Mouse (Mus musculus) embryo, embryonic 9.5 days (tissue): ENCODE results near the gene Uevld.
"Not testable (repeated sequence)": the region's sequence is repeated elsewhere in the genome, so short reads cannot be mapped to it uniquely, and the experiment has no call there.

Source experiments
- DNase-seq: peaks from one replicate; pipeline ENCODE4 v3.0.0-alpha.2; 2017; ENCODE audit errors: extremely low spot score

Uevld gene

DNA sequence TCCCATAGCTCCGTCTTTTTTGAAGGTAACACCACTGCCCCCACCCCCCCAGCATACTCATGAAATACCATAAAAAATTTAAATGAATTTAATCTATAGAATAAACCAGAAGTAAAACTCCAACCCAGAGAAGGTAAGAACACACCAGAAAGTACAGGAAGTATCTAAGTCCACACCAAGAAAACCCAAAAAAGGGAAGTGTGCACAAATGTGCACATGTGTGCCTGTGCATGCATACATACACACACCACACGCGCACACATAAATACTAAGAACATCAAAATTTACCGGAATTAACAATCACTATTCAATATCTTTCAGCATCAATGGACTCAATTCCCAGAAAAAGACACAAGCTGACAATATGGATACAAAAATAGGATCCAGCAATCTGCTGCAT lies 11.6 kb upstream of the Uevld start:
- no peak for DNase-seq

DNA sequence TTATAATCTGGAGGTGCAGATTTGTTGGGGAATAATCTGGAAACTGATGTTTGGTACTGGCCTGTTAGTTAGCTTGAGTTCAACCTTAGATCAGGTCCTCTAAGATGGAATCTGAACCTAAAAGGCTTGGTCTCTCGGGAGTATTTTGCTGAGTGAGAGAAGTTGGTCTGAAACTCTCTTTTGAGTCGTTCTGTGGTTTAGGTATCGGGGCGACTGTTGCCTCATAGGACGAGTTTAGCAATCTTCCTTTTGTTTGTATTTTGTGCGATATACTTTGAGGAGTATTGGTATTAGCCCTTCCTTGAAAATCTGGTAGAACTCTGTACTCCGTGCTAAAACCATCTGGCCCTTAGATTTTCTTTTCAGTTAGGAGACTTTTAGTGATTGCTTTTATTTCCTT lies 5.7 kb upstream of the Uevld start:
- no peak for DNase-seq

DNA sequence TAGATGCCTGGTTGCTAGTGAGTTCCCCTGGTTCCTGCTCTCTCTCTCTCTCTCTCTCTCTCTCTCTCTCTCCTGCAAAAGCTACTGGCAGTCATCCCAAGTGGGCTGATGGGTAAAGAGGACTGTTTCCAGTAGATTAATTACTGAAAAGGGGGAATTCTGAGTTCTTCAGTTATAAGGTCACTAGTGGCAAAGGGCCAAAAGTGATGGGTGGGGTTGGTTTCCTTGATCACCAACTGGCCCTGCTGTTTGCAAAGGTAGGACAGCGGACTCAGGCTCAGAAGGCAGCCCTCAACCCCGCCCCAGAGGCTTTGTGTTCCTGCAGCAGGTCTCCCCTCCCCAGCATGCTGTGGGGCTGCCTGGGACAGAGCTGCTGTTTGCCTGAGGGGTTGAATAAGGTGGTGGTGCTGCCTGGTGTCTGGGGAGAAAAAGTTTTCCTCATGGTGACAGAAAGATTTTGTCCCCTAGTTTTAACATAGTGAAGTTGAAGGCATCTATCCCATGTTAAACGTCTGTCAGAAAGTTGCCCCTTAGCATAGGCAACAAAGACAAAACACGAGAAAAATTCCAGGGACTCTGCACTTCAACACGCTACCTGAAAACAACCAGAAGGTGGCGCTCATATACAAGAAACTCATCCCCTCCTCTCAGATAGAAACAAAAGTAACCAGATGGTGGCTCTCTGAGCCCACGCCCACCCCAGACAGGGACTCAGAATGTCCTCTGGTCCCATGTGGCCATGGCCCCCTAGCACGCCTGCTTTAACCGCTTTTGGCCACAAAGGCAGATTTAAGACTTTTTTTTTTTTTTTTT lies 4.7 kb upstream of the Uevld start:
- DNase-seq, result peak; percentile 84

DNA sequence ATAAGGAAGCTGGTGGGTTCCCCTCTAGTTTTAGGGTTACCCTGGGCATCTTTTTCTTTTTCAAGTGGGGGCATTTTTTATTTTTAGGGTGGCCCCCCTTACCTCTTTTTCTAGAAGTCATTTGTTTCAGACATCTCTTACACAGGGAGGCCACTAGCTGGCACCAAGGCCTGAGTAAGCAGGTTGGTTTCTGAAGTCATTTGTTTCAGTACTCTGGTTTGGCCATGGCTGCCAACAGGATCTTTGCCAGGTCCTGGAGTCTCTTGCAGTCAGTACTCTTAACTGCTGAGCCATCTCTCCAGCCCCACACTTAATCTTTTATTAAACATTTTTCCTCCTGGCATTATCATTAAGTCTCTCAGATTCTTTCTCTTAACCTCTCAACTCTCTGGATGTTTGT lies 3.8 kb upstream of the Uevld start:
- DNase-seq, result no peak

DNA sequence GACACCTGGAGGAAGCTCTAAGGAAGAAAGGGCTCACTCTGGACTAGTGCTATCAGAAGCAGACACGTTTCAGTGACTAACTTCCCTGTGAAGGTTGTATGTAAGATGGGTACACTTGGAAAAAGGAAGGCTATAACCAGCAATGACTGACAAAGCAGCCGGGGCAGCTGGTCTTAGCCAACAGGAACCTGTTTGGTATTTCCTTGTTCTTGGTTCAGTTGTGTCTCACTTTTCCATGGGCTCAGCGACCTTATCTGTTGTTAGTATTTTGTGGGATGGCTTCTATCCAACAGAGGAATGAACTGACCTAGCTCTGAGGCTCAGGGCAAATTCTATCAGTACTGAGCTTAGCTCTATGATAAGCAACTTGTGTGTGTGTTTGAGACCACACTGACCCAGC lies 2.7 kb upstream of the Uevld start:
- DNase-seq, result no peak

DNA sequence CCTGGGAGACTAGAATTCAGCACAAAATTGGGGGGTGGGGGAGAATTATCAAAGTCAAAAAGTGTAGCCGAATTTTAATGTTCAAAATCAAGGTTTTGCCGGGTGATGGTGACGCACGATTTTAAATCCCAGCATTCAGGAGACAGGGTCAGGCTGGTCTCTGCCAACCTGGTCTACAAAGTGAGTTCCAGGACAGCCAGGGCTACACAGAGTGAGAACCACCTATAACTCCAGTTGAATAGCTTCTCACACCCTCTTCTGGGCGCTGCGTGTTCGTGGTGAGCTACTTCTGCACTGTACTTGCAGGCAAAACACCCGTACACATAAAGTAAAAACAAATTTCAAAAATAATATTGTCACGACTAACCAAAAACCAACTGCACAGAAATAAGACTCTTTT lies 526 bp upstream of the Uevld start:
- no peak for DNase-seq

DNA sequence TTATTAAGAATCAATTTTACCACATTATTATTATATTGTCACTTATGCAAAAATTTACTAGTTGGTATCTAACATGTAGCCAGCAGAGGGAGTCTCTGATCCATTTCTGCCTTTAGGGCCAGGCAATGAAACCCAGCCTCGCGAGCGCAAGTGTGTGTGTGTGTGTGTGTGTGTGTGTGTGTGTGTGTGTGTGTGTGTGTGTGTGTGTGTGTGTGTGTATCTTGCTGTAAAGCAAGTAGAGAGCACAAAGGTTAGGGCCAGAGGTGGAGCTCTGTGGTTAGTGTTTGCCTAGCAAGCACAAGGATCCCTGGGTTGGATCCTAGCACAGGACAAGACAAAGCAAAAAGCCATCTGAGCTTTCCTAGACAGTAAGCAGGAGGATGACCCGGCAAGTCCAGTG lies 22.5 kb downstream of the Uevld start:
- no peak for DNase-seq

DNA sequence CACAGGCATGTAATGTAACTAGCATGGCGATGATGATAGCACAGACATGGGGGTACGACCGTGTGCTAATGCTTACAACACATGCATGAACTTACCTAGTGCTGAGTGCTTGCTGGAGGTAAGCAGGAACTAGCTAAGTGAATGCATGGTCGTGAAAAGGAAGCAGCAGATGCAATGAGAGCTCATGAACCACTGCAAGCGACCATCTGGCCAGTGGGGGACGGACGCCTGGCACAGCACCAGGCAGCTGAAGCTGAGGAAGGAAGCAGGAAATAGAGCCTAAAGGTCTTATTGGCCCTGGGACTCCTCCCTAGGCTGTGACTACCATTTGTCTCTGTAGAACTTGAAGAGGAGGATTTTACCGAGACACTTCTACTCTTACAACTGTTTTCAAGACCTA lies 23.5 kb downstream of the Uevld start:
- no peak for DNase-seq

DNA sequence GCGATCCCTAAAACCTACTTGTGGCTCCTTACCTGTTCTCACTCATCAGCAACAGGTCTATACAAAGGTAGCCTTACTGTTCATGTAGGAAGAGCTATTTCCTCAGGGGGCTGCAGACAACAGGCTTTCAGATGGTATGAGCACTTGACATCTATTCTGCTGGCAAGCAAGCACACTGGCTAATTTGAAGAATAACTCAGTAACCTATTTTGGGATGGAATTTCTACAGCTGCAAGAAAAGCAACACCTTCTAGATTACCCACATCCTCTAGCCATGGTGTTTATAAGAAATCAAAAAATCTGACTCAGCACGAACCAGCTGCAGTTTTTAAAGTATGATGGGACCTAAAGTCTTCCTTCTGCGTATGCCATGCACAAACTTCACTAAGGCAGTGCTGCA lies 27.0 kb downstream of the Uevld start:
- no peak for DNase-seq

DNA sequence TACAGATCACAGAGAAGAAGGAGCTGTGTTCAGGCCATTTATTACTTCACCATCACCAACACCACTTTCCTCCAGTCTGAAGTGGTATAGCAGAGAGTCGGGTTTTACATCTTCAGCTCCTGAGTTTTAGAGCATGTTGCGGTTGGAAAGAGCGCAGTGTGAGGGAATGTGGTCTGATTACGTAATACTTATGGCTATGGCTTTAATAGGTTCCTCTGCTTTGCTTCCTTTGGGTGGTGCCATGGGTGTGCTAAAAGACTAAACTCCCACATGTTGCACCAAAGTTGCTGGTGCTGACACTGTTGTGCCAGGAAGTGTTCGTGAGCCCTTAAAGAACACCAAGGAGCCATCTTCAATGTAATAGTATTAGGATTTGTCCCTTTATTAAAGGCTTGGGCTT lies 30.0 kb downstream of the Uevld start:
- no peak for DNase-seq

DNA sequence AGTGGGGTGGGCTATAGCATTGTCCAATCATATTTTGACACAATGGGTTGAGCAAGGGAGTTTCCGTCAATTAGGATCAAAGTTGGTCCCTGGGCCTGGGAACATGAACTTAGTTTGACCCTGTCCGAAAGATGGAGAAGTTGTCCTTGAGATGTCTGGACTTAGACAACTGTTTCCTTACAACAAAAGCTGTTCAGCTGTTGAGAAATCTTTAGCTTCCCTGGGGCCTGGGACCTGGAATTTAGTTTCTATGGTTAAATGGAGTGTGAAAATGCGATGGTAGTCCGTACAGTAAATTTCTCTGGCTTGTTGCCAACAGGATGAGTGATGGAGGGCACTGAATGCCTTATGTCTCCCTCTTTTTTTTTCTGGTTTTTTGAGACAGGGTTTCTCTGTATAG lies 36.3 kb downstream of the Uevld start:
- DNase-seq, result no peak

DNA sequence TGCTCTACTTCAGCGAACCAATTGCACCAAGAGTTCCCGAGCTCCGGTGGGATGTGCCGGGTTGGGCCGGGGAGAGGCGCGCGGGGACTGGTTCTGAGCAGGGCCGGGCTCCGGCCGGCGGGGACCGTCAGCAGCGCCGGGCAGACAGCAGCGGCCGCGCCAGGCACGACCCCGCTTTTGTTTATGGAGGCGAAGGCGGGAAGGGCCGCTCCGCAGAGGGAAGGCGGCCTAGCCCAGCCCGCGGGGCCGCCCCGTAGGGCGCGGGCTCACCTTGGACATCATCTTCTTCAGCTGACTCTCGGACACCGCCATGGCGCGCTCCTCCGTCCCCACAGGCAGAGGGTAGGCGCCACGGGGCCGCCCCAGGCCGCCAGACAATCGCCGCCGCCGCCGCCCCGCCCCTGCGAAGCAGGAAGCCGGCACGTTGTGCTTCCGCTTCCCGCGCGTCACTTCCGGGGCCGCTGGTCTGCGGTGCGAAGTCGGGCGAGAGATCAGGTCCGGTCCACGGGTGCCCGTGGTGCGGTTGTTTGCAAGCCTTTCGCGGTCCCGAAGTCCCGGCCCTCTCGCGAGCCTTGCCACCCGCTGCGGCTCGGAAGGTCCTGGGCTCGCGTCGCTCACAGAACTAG lies 38.7 kb downstream of the Uevld start, which contains the start of gene Tsg101:
Tsg101 (minus strand) TSS at position 419 of the 626 bp plus-strand sequence.
- DNase-seq, result peak; percentile 90

DNA sequence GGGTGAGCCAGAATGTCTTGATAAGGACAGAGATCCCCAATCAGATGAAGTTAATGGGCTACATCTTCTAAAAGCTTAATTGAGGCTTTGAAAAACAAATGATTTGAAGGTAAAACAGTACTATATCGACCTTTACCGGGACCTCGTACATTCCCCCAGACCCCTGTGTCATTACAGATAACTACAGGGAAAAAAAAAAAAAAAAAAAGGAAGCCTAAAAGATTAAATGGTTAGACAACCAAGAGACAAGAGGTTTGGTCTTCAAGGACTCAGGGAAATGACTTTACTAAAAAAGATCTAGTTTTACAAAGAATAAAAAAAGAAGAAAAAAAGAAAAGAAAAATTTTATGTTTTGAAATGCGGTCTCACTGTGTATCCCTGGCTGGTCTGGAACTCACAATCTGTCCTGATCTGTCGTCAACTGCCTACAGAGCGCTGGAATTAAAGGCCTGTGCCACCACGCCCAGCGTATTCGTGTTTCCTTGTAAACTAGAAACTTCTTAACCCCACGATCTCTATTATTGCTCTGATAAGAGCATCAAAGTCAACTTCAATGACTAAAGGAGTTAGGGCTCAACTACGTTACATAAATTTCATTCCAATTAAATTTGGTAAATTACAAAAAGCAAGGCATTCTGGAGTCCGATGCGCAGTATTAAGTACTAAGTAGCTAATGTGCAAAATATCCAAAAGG lies 39.5 kb downstream of the Uevld start:
- peak; percentile 26 for DNase-seq

DNA sequence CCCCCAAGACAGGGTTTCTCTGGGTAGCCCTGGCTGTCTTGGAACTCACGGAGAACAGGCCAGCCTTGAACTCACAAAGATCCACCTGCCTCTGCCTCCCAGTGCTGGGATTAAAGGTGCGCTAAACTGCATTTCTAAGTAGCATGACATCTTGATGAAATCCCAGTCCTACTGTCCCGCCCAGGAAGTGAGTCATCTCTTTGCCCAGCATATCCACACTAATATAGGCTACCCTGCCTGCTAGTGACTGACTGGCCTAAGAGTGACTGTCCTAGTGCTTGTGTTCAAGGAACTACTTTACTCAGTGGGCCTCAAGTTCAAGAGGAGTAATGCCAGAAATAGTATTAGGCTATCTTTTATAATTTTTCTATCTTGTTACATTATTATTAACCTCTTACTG lies 42.0 kb downstream of the Uevld start:
- no peak for DNase-seq

DNA sequence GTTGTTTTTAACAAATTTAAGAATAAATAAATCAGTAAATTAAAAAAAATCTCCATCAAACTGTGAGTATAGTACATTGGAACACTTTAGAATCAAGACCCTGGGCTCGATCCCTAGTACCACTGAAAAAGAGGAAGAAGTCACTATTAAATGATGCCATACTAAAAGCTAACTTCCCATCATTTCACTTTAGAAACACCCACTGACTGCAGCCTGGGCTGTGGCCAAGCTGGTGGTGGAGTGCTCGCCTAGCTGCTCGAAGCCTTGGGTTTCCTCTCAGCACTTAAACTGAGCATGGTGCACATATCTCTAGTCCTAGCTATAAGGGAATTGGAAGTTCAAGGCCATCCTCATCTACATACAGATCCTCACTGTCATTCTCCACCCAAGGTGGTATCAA lies 47.1 kb downstream of the Uevld start:
- no peak for DNase-seq

DNA sequence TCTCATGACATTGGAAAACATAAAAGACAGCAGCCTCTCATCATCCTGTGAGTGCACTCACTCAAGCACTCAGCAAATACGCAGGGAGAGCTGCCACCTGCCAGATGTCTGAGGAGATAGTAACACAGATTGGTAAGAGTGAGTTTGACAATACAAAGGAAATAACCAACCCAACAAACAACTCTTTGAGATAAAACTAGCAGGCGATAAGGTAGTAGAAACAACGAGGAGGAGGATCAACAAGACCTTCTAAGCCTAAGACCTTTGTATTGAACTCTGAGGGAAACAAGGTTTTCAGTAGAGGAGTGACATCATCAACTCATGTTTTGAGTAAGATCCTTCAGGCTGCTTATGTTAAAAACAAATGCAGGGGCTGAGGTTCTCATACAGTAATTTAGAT lies 59.0 kb downstream of the Uevld start:
- no peak for DNase-seq

DNA sequence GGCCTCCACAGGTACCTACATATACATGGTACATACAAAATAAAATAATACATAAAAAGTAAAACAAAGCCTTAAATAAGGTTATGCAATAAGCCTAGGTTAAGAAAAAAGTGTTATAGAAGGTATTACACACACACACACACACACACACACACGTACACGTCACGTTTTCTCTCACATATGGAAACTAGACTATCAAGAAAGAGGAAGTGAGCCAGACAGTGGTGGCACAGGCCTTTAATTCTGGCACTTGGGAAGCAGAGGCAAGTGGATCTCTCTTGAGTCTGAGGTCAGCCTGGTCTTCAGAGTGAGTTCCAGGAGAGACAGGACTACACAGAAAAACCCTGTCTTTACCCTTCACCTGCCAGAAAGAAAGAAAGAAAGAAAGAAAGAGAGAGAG lies 62.8 kb downstream of the Uevld start:
- no peak for DNase-seq

DNA sequence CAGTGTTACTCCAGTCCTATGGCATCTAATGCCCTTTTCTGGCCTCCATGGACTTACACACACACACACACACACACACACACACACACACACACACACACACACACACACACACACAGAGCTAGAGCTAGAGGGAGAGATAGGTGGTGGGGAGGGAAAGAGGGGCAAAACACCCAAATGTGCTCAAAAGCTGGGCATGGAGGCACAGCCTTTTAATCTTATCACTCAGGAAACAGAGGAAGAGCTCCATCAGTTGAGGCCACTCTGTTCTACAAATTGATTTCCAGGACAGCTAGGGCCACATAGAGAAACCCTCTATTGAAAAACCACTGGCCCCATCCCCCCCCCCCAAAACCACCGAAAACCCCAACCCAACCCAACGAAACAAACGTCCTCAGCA lies 75.0 kb downstream of the Uevld start:
- DNase-seq, result no peak

DNA sequence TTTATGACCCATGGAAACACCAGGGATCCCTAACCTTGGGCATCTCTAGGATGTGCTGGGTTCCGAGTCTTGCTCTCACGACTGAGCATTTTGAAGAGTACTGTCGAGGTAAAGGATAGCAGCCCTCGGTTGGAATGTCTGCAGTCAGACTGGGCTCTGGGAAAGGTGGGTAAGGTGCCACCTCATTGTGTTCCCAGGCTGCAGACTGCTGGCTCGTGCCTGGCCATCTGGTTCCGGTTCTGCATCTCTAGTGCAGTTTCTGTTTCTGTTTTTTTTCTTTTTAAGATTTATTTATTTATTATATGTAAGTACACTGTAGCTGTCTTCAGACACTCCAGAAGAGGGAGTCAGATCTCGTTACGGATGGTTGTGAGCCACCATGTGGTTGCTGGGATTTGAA lies 76.4 kb downstream of the Uevld start:
- DNase-seq, result not testable (repeated sequence)

DNA sequence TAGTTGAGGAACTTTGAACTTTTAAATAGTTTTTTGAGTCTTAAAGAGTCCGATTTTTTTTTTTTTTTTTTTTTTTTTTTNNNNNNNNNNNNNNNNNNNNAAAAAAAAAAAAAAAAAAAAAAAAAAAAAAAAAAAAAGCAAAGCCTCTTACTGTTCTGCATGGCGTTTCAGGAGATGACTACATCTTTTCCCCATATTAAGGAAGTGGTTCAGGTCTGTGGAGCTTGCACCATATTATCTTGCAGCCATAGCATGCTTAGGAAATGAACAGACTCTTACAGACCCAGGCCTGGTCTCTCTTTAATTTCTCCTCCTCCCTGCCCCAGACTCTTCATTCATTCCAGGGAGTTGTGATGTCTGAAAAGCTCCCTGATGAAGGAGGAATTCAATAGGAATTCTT lies 77.3 kb downstream of the Uevld start:
- DNase-seq, result no peak

DNA sequence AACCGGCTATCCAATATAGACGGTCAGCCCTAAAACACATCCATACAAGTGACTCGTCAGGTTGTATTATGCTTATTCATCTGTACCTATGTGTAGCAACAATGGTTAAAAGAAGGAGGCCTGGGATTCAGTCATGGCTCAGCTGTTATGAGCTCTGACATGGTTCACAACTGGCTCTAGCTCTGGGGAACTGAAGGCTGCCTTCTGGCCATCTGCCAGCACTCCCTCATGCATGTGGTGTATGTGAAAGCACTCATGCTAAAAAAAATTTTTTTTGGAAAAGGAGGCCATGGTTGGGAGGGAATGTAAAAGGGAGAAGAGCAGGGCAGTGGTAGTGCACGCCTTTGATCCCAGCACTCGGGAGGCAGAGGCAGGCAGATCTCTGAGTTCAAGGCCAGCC lies 78.5 kb downstream of the Uevld start:
- DNase-seq, result no peak

DNA sequence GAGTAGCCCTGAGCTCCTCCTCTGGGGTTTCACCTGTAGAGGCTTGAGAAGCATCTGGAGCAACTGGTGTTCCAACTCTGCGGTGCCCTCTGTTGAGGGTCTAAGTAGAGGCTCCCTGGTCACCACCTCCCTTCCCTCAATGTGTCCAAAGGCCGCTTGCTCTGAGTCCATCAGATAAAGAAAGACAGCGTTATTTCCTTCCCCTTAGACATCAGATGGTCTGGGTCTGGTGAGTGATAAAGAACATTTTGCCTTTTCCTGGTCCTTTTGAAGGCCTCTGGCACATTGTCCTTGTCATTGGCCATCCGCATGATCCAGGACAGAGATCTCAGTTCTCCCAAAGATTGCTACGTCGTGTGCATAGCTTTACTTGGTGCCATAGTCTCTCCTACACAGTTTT lies 81.1 kb downstream of the Uevld start:
- DNase-seq, result no peak

DNA sequence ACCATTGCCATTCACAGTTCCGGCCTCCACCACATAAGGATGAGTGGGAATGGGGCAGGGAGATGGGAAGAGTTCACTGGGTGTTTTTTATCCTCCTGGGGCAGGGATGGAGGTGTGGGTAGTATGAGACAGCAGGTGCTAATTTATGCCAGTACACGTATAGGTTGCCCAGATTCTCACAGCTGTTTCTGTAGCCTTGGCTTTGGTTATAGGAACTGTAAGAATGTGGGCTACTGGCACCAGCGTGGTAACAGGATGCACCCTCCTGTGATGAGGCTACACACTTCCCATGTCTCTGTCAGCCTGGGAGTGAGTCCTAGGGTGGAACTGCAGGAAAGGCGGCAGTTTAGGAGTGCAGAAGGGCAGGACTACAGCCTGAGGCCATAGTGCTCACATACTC lies 81.5 kb downstream of the Uevld start:
- no peak for DNase-seq
